Mouse (Mus musculus) myocyte (in vitro differentiated cells): ENCODE measurements at regions not wholly inside any gene's neighbourhood (a gene's known extent, or its start where the extent isn't known, plus 50 kb on each side); places are given as distances from the start of the nearest gene placed in this dataset.

Experiments
- CEBPB ChIP-seq: IDR thresholded peaks from 2 replicates; pipeline ENCODE4 v1.6.1; 2011; ENCODE audit warnings: mild to moderate bottlenecking, moderate library complexity; ENCODE audit not compliant: poor library complexity, insufficient read depth, severe bottlenecking
- E2F4 ChIP-seq: IDR thresholded peaks from one replicate; pipeline ENCODE4 v1.6.1; 2011; ENCODE audit warnings: mild to moderate bottlenecking, control low read depth, moderate library complexity; ENCODE audit not compliant: insufficient read depth
- MAX ChIP-seq: IDR thresholded peaks from one replicate; pipeline ENCODE4 v1.6.1; 2011; ENCODE audit warnings: low read depth, mild to moderate bottlenecking, control low read depth
- MYOD1 ChIP-seq, 3 experiments: IDR thresholded peaks; one replicate each; pipeline ENCODE4 v1.6.1; 2011; ENCODE audit warnings: control low read depth in 2 of 3, low read depth in 2 of 3, mild to moderate bottlenecking in 2 of 3, moderate library complexity in 1 of 3; ENCODE audit not compliant: insufficient read length in 2 of 3, control insufficient read depth in 1 of 3
- POLR2A ChIP-seq: IDR thresholded peaks from one replicate; pipeline ENCODE4 v1.6.1; 2011; ENCODE audit warnings: low read depth, mild to moderate bottlenecking, control low read depth, moderate library complexity; ENCODE audit not compliant: insufficient read length
- POLR2AphosphoS2 ChIP-seq: IDR thresholded peaks from one replicate; pipeline ENCODE4 v1.6.1; 2011; ENCODE audit warnings: low read depth, control low read depth; ENCODE audit not compliant: insufficient read length
- SRF ChIP-seq: IDR thresholded peaks from one replicate; pipeline ENCODE4 v1.6.1; 2011; ENCODE audit warnings: low read depth; ENCODE audit not compliant: control insufficient read depth, insufficient read length
- TCF12 ChIP-seq: IDR thresholded peaks from one replicate; pipeline ENCODE4 v1.6.1; 2011; ENCODE audit warnings: mild to moderate bottlenecking, control low read depth; ENCODE audit not compliant: poor library complexity, insufficient read depth, severe bottlenecking
- TCF3 ChIP-seq: IDR thresholded peaks from one replicate; pipeline ENCODE4 v1.6.1; 2011; ENCODE audit warnings: low read depth, control low read depth; ENCODE audit not compliant: insufficient read length
- USF1 ChIP-seq: IDR thresholded peaks from one replicate; pipeline ENCODE4 v1.6.1; 2011; ENCODE audit warnings: low read depth, mild to moderate bottlenecking, control low read depth, moderate library complexity

DNA sequence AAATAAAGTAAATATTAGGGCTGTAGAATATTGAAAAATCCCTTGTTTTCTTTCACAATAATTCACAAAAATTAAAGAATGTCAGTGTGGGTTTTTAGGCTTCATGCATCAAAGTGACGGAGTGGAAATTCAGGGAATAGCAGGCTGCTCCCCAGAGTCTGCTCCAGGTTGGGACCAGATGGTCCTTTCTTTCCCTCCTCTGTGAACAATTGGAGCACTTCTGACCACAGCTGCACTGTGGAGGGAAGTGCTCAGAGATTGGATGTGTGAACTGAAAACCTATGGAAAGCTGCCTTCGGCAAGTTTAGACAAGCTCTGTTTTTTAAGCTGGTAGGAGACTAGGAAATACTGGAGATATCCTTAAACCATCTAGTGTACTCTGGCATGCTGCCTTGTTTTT is 1563.5 kb downstream of the Efnb2 start:
- TF ChIP-seq POLR2A (no peak), TCF3 (no peak), CEBPB (no peak), TCF12 (no peak), E2F4 (no peak), MYOD1 (IDR thresholded peaks at IDR 0.05; ENCODE audit: control insufficient read depth in 1 of 3, insufficient read length in 2 of 3, low read depth in 2 of 3) (no peak), POLR2AphosphoS2 (no peak), MAX (no peak), SRF (no peak), USF1 (no peak)
